ENCODE assay signal across 26 mouse cellular contexts in the genomic region with DNA sequence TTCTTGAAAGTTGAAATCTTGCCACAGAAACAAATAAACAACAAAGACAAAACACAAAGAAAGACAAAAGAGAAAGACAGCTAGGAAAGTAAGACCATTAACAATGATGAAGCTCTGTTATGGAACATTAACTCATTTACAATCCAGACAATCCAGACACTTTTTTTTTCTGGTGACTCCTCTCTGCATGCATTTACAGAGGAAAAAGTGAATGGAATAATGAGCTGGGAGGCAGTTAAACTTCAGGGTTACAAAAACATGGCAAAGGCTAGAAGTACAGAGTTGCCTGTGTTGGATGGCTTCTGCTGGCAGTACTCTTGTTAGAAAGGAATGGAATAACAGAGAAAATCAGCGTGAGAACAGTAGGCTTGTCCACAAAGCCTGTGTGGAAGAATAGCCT.
"Had no signal": no experiment of that assay in that cellular context is flagged by ENCODE, and none has a peak within 500 bp of the region (broad histone marks: within the 10 kb centered on the region; RNA-seq: fewer than 3 reads in every experiment).

No protein-coding gene starts in this region.

- DNase-seq: gastrocnemius, adult 2 months; gastrocnemius, postnatal 10 days; gastrocnemius, postnatal 36 days; heart, adult 11 months; heart, adult 2 months; heart, postnatal 14 days; heart, postnatal 36 days; kidney, adult 11 months; kidney, adult 2 months; kidney, adult 9 months; kidney, postnatal 10 days; kidney, postnatal 36 days; layer of hippocampus, adult 9-11 months; layer of hippocampus, postnatal 36 days; left cerebral cortex, postnatal 4 days had no signal

- H3K4me3 ChIP-seq: gastrocnemius, adult 2 months; heart, adult 2 months; heart, embryonic 13.5 days; heart, embryonic 15.5 days; hindbrain, embryonic 13.5 days; hindbrain, embryonic 15.5 days; kidney, embryonic 15.5 days; limb, embryonic 13.5 days; limb, embryonic 15.5 days; liver, embryonic 12.5 days had no signal

- H3K27me3 ChIP-seq: heart, embryonic 13.5 days; heart, embryonic 15.5 days; hindbrain, embryonic 13.5 days; hindbrain, embryonic 15.5 days; kidney, embryonic 15.5 days; limb, embryonic 13.5 days; limb, embryonic 15.5 days; liver, embryonic 12.5 days had no signal

- H3K4me1 ChIP-seq: heart, embryonic 13.5 days; heart, embryonic 15.5 days; hindbrain, embryonic 15.5 days; kidney, embryonic 15.5 days; limb, embryonic 13.5 days; limb, embryonic 15.5 days; liver, embryonic 12.5 days had no signal

- H3K27ac ChIP-seq: gastrocnemius, adult 2 months; heart, adult 2 months; heart, embryonic 13.5 days; heart, embryonic 15.5 days; hindbrain, embryonic 13.5 days; hindbrain, embryonic 15.5 days; hindbrain, postnatal 0 days; kidney, embryonic 15.5 days; limb, embryonic 13.5 days; limb, embryonic 15.5 days; liver, embryonic 12.5 days had no signal

- ATAC-seq: hindbrain, postnatal 0 days; intestine, embryonic 16.5 days; liver, embryonic 12.5 days had no signal

- H3K36me3 ChIP-seq: heart, embryonic 13.5 days; heart, embryonic 15.5 days; hindbrain, embryonic 13.5 days; hindbrain, embryonic 15.5 days; kidney, embryonic 15.5 days; limb, embryonic 13.5 days; limb, embryonic 15.5 days; liver, embryonic 12.5 days had no signal

- H3K4me2 ChIP-seq: heart, embryonic 11.5 days; heart, embryonic 13.5 days; heart, embryonic 15.5 days; hindbrain, embryonic 13.5 days; hindbrain, embryonic 15.5 days; kidney, embryonic 15.5 days; limb, embryonic 13.5 days; limb, embryonic 15.5 days; liver, embryonic 12.5 days had no signal

- H3K9ac ChIP-seq: heart, embryonic 13.5 days; heart, embryonic 15.5 days; hindbrain, embryonic 13.5 days; hindbrain, embryonic 15.5 days; kidney, embryonic 15.5 days; limb, embryonic 13.5 days; limb, embryonic 15.5 days; liver, embryonic 12.5 days had no signal

- H3K9me3 ChIP-seq: heart, embryonic 13.5 days; heart, embryonic 15.5 days; hindbrain, embryonic 13.5 days; hindbrain, embryonic 15.5 days; kidney, embryonic 15.5 days; limb, embryonic 13.5 days; limb, embryonic 15.5 days; liver, embryonic 12.5 days had no signal
